Mouse (Mus musculus) liver, adult 2 months (tissue): ENCODE measurements around the gene Klhl7. TPM values are rescaled to one million over a fixed set of nuclear protein-coding genes. Genes with fewer than 3 reads are reported as not detected.

Source experiments
- DNase-seq: peaks from one replicate; pipeline ENCODE4 v3.0.0-alpha.2; 2011; ENCODE audit warnings: low read depth, low spot score; ENCODE audit errors: extremely low read depth
- H3K27ac ChIP-seq: fragments of 200-500 bp; replicated peaks from 2 replicates; pipeline ENCODE4 v1.5.1; 2012; ENCODE audit warnings: low read depth, mild to moderate bottlenecking, control low read depth, inconsistent platforms, low read length; ENCODE audit not compliant: insufficient read depth
- H3K27me3 ChIP-seq: fragments of 200-500 bp; 2 replicates; pipeline ENCODE4 v1.6.1; 2012; ENCODE audit warnings: mild to moderate bottlenecking, moderate library complexity, low read length, inconsistent platforms; ENCODE audit not compliant: control insufficient read depth, insufficient read depth
- H3K36me3 ChIP-seq: fragments of 200-500 bp; 2 replicates; pipeline ENCODE4 v1.6.1; 2012; ENCODE audit warnings: low read length, inconsistent platforms; ENCODE audit not compliant: control insufficient read depth, insufficient read depth
- H3K4me1 ChIP-seq: fragments of 200-500 bp; 2 replicates; pipeline ENCODE4 v1.6.1; 2011; ENCODE audit warnings: low read length; ENCODE audit not compliant: control insufficient read depth, insufficient read depth
- H3K4me3 ChIP-seq: fragments of 200-500 bp; 2 replicates; pipeline ENCODE4 v1.5.1; 2011; ENCODE audit warnings: low read depth, mild to moderate bottlenecking, control low read depth, low read length, moderate library complexity; ENCODE audit not compliant: insufficient read depth
- H3K79me2 ChIP-seq: fragments of 200-500 bp; 2 replicates; pipeline ENCODE4 v1.6.1; 2012; ENCODE audit warnings: inconsistent platforms, mild to moderate bottlenecking, low read length, moderate library complexity; ENCODE audit not compliant: control insufficient read depth, insufficient read depth
- H3K9ac ChIP-seq: fragments of 200-500 bp; 2 replicates; pipeline ENCODE4 v1.6.1; 2012; ENCODE audit warnings: low read depth, mild to moderate bottlenecking, control low read depth, inconsistent platforms, low read length
- CTCF ChIP-seq: fragments of 200-500 bp; IDR thresholded peaks from 2 replicates; pipeline ENCODE4 v1.5.1; 2011; ENCODE audit warnings: low read depth, low read length, control low read depth
- POLR2A ChIP-seq: fragments of 200-500 bp; IDR thresholded peaks from 2 replicates; pipeline ENCODE4 v1.6.1; 2011; ENCODE audit warnings: low read length, control low read depth; ENCODE audit not compliant: insufficient read depth; ENCODE audit errors: extremely low read depth
- WGBS: fragments of 180-500 bp; shearing (Covaris S2); methylation state at CpG from one replicate; pipeline ENCODE4 v1.1.7; 2018; 5-methylcytosine and 5-hydroxymethylcytosine counted together
- polyA plus RNA-seq: library from polyadenylated mRNA; depleted of rRNA; stranded (reverse); fragments of >200 nt; gene quantifications from 2 replicates; pipeline ENCODE4 v1.2.3, GENCODE M21; 2012; rRNA removed
- total RNA-seq: library from RNA; depleted of rRNA; stranded (reverse); fragments of >200 nt; gene quantifications from 2 replicates; pipeline ENCODE4 v1.2.3, GENCODE M21; 2014; rRNA removed

Klhl7 gene
- total and polyA plus RNA-seq, 2 experiments: 1.5 to 16.0 TPM

- Histone ChIP-seq H3K79me2 (no peaks in the 10 kb centered on the region), H3K4me3 (no peak overlapping the region), H3K9ac (no peak overlapping the region), H3K4me1 (no peaks in the 10 kb centered on the region), H3K27ac (no peak overlapping the region), H3K36me3 (no peaks in the 10 kb centered on the region), H3K27me3 (peaks cover 6% of the 10 kb centered on the region; the same call in 1 of the 2 replicates)
- DNase-seq: no peak
- WGBS: 63% methylated on average over 10 of the region's 10 CpGs
- no peak for TF ChIP-seq POLR2A
- TF ChIP-seq CTCF: no peak
Observed at GRCm38 (mm10) chr5:24207965-24208364, 107.6 kb downstream of the Klhl7 start.

GRCm38 (mm10) chr5:24208505-24208904 is 108.1 kb downstream of the Klhl7 start:
- TF ChIP-seq CTCF (no peak), POLR2A (no peak)
- Histone ChIP-seq H3K79me2 (no peaks in the 10 kb centered on the region), H3K27ac (no peak overlapping the region), H3K9ac (no peak overlapping the region), H3K36me3 (no peaks in the 10 kb centered on the region), H3K27me3 (peaks cover 8% of the 10 kb centered on the region; the same call in 1 of the 2 replicates), H3K4me1 (no peaks in the 10 kb centered on the region), H3K4me3 (no peak overlapping the region)
- 84% methylated on average over 5 of the region's 5 CpGs for WGBS
- no peak for DNase-seq

Other genes starting within 250 kb of the Klhl7 start
- gene Fam126a, start 69.9 kb upstream of the Klhl7 start, total RNA-seq: 8.8 and 9.0 TPM in 2 replicates
- 2.5 and 3.0 TPM in 2 replicates for gene Fam126a, start 69.9 kb upstream of the Klhl7 start, polyA plus RNA-seq
- gene Nupl2, start 64.4 kb downstream of the Klhl7 start, total RNA-seq: 2.5 and 3.0 TPM in 2 replicates
- gene Nupl2, start 64.4 kb downstream of the Klhl7 start, polyA plus RNA-seq: 2.9 and 3.1 TPM in 2 replicates